Mouse (Mus musculus) heart, postnatal 0 days (tissue): ENCODE data around the gene Gm5426.

Experiments used
- CTCF ChIP-seq: IDR thresholded peaks from 2 replicates; pipeline ENCODE4 v1.5.1; 2016; ENCODE audit warnings: antibody characterized with exemption, control low read depth, low read depth
- EP300 ChIP-seq: IDR thresholded peaks from 2 replicates; pipeline ENCODE4 v1.6.1; 2016; ENCODE audit warnings: antibody characterized with exemption, low read depth

- TF ChIP-seq CTCF (no peak), EP300 (no peak)
Measured at GRCm38 (mm10) chr10:96130406-96130805, 6.0 kb upstream of the Gm5426 start.
